Comparison of ENCODE assay signal across 19 mouse cellular contexts in genomic region chr5:81522760-81523159, GRCm38 (mm10).
"Had no signal": no experiment of that assay in that cellular context is flagged by ENCODE, and none has a peak within 500 bp of the region (broad histone marks: within the 10 kb centered on the region; RNA-seq: fewer than 3 reads in every experiment).

No protein-coding gene starts in this region.

- ATAC-seq: intestine, embryonic 16.5 days had no signal

- H3K9ac ChIP-seq: limb, embryonic 12.5 days; limb, embryonic 15.5 days; liver, embryonic 13.5 days; lung, embryonic 15.5 days had no signal

- H3K27ac ChIP-seq: limb, embryonic 12.5 days; limb, embryonic 15.5 days; liver, embryonic 13.5 days; lung, embryonic 15.5 days; stomach, postnatal 0 days had no signal

- H3K4me2 ChIP-seq: limb, embryonic 12.5 days; limb, embryonic 15.5 days; liver, embryonic 13.5 days; lung, embryonic 15.5 days; midbrain, embryonic 11.5 days had no signal

- H3K9me3 ChIP-seq: limb, embryonic 12.5 days; limb, embryonic 15.5 days; liver, embryonic 13.5 days; lung, embryonic 15.5 days had no signal

- H3K4me3 ChIP-seq: limb, embryonic 12.5 days; limb, embryonic 15.5 days; liver, embryonic 13.5 days; lung, embryonic 15.5 days had no signal

- H3K4me1 ChIP-seq: liver, embryonic 13.5 days had no signal

- H3K36me3 ChIP-seq: limb, embryonic 12.5 days; limb, embryonic 15.5 days; liver, embryonic 13.5 days; lung, embryonic 15.5 days had no signal

- H3K27me3 ChIP-seq: limb, embryonic 12.5 days; limb, embryonic 15.5 days; liver, embryonic 13.5 days; lung, embryonic 15.5 days had no signal

- DNase-seq: kidney, adult 18-20 months; kidney, adult 9 months; kidney, postnatal 14 days; kidney, postnatal 4 days; left cerebral cortex, postnatal 4 days; liver, embryonic 13.5 days; midbrain, embryonic 14.5 days; right cerebral cortex, adult 18-20 months; right cerebral cortex, postnatal 14 days; right cerebral cortex, postnatal 4 days; thymus, adult 2 months; thymus, postnatal 14 days; thymus, postnatal 4 days had no signal
